Mouse (Mus musculus): ENCODE results near the gene Sh3bgrl3. TPM values are rescaled to one million over a fixed set of nuclear protein-coding genes. Genes with fewer than 3 reads are reported as not detected.

Sh3bgrl3 gene
- total and polyA plus RNA-seq, 3 experiments: 128 to 362 (median 153) TPM

GRCm38 (mm10) chr4:134090521-134091224 lies 37.9 kb downstream of the Sh3bgrl3 start (continued):
- TF ChIP-seq MAX (IDR thresholded peaks at IDR 0.05; ENCODE audit: low read length) (0 out of 2 replicates have a peak, but pooled peaks have one; percentile 38), MEF2A (IDR thresholded peaks at IDR 0.05; ENCODE audit: borderline replicate concordance, low read depth, low read length) (no peak), PAX5 (IDR thresholded peaks at IDR 0.05; ENCODE audit: low read length) (no peak), ZC3H11A (IDR thresholded peaks at IDR 0.05; ENCODE audit: low read depth, low read length) (no peak), MYC (IDR thresholded peaks at IDR 0.05; ENCODE audit: low read depth, low read length) (0 out of 2 replicates have a peak, but pooled peaks have one; percentile 37), TCF12 (IDR thresholded peaks at IDR 0.05; ENCODE audit: low read depth, low read length) (no peak), ELF1 (IDR thresholded peaks at IDR 0.05; ENCODE audit: low read depth, low read length) (no peak), MAZ (IDR thresholded peaks at IDR 0.05; ENCODE audit: low read depth, low read length) (no peak), ZKSCAN1 (IDR thresholded peaks at IDR 0.05; ENCODE audit: borderline replicate concordance, low read depth, low read length) (no peak), GABPA (IDR thresholded peaks at IDR 0.05; ENCODE audit: insufficient replicate concordance, low read depth, low read length) (no peak), USF1 (IDR thresholded peaks at IDR 0.05; ENCODE audit: low read depth, low read length) (peak; percentile 53), NELFE (IDR thresholded peaks at IDR 0.05; ENCODE audit: low read depth, low read length) (no peak)

GRCm38 (mm10) chr4:134089029-134089428 lies 39.6 kb downstream of the Sh3bgrl3 start:
- peaks cover 13% of the 10 kb centered on the region for H3K79me2 ChIP-seq (replicated peaks; ENCODE audit: control insufficient read depth, extremely low read depth, insufficient read depth, poor library complexity, severe bottlenecking)
- no peak for DNase-seq (ENCODE audit: extremely low read depth)
- H3K9me3 ChIP-seq (replicated peaks; ENCODE audit: low read length): peaks cover 4% of the 10 kb centered on the region
- no peak overlapping the region for H3K4me3 ChIP-seq (replicated peaks in 1 of 3; ENCODE audit: low read depth in 2 of 3, low read length in 2 of 3, poor library complexity in 1 of 3)
- H3K27me3 ChIP-seq (replicated peaks): no peaks in the 10 kb centered on the region
- TF ChIP-seq E2F4 (IDR thresholded peaks at IDR 0.05; ENCODE audit: insufficient replicate concordance, low read depth, low read length): no peak
- TF ChIP-seq SIN3A (IDR thresholded peaks at IDR 0.05; ENCODE audit: low read length): no peak
- TF ChIP-seq KAT2A (IDR thresholded peaks at IDR 0.05; ENCODE audit: insufficient replicate concordance, low read length): no peak
- no peak for TF ChIP-seq IRF4 (IDR thresholded peaks at IDR 0.05; ENCODE audit: low read depth, low read length)
- in situ Hi-C loops (cut with MboI; ENCODE audit: low pct_ligation_motif_present, low pct_unique_long_range_greater_than_20kb, low sequenced_read_pairs) (loop anchor here (25.0 kb wide), 1 partner anchor 502 kb away; the partner anchor contains the start of gene Gpn2), dilution Hi-C loops (cut with MboI; ENCODE audit: extremely low pct_ligation_motif_present, extremely low pct_unique_long_range_greater_than_20kb, low sequenced_read_pairs) (no loop called here)
- no peak overlapping the region for H3K27ac ChIP-seq (ENCODE audit: insufficient read depth, low read depth)
- peaks cover 8 to 46% of the 10 kb centered on the region in 2 experiments for H3K4me1 ChIP-seq (ENCODE audit: control insufficient read depth in 1 of 2, insufficient read depth in 2 of 2)
- H3K9ac ChIP-seq (ENCODE audit: insufficient read depth, low read depth): no peak overlapping the region
- no peak overlapping the region for H3K4me2 ChIP-seq (ENCODE audit: insufficient read depth, low read depth, poor library complexity, severe bottlenecking)
- peaks cover 29 to 75% of the 10 kb centered on the region in 2 experiments for H3K36me3 ChIP-seq (replicated peaks in 1 of 2; ENCODE audit: control insufficient read depth in 1 of 2, insufficient read depth in 1 of 2, low read length in 1 of 2)

DNA sequence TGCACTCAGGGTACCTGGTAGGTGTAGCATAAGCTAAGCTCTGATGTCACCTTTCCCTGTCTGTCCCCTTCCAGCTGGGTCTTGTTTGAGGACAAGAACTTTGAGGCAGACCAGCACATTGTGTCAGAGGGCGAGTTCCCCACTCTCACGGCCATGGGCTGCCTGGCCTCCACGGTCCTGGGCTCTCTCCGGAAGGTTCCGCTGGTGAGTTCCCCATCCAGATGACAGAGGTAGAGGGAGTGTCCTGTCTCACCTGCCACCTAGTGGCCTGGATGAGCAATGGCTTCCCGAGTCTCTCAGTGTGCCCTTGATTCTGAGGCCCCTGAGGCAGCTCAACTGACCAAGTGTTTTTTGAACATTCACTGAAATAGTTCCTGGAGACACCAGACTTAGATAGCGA lies 41.2 kb downstream of the Sh3bgrl3 start:
- in situ Hi-C loops (cut with MboI; ENCODE audit: low pct_ligation_motif_present, low pct_unique_long_range_greater_than_20kb, low sequenced_read_pairs): loop anchor here (25.0 kb wide), 1 partner anchor 500 kb away; the partner anchor contains the start of gene Gpn2
- Histone ChIP-seq H3K4me3 (replicated peaks in 1 of 3; ENCODE audit: low read depth in 2 of 3, low read length in 2 of 3, poor library complexity in 1 of 3) (no peak overlapping the region), H3K9me3 (replicated peaks; ENCODE audit: low read length) (peaks cover 4% of the 10 kb centered on the region), H3K79me2 (replicated peaks; ENCODE audit: control insufficient read depth, extremely low read depth, insufficient read depth, poor library complexity, severe bottlenecking) (no peaks in the 10 kb centered on the region; the same call in 1 of the 2 replicates), H3K27me3 (replicated peaks) (no peaks in the 10 kb centered on the region), H3K4me1 (ENCODE audit: control insufficient read depth in 1 of 2, insufficient read depth in 2 of 2) (peaks cover 10 to 44% of the 10 kb centered on the region in 2 experiments), H3K4me2 (ENCODE audit: insufficient read depth, low read depth, poor library complexity, severe bottlenecking) (no peak overlapping the region), H3K36me3 (replicated peaks in 1 of 2; ENCODE audit: control insufficient read depth in 1 of 2, insufficient read depth in 1 of 2, low read length in 1 of 2) (peaks cover 17 to 61% of the 10 kb centered on the region in 2 experiments), H3K27ac (ENCODE audit: insufficient read depth, low read depth) (0 out of 2 replicates have a peak overlapping the region, but pooled peaks have one; percentile 39), H3K9ac (ENCODE audit: insufficient read depth, low read depth) (no peak overlapping the region)
- no peak for DNase-seq (ENCODE audit: extremely low read depth)
- TF ChIP-seq UBTF (IDR thresholded peaks at IDR 0.05; ENCODE audit: low read depth, low read length) (no peak), ZMIZ1 (IDR thresholded peaks at IDR 0.05; ENCODE audit: low read depth, low read length) (no peak), CTCF (conservative IDR thresholded peaks at IDR 0.05 in 1 of 2, IDR thresholded peaks at IDR 0.05 in 1 of 2; ENCODE audit: low read depth in 2 of 2, low read length in 2 of 2) (peak; percentile 73 to 77), SMC3 (IDR thresholded peaks at IDR 0.05; ENCODE audit: low read depth, low read length) (peak; percentile 71), RAD21 (IDR thresholded peaks at IDR 0.05; ENCODE audit: low read depth, low read length) (peak; percentile 60), GABPA (IDR thresholded peaks at IDR 0.05; ENCODE audit: insufficient replicate concordance, low read depth, low read length) (no peak), USF2 (conservative IDR thresholded peaks at IDR 0.05; ENCODE audit: low read depth, low read length) (no peak)
- dilution Hi-C loops (cut with MboI; ENCODE audit: extremely low pct_ligation_motif_present, extremely low pct_unique_long_range_greater_than_20kb, low sequenced_read_pairs): no loop called here

Measured in CH12.LX (cell line).